Mouse (Mus musculus): Measurements from ENCODE around the gene Tnk1. TPM values are rescaled to one million over a fixed set of nuclear protein-coding genes. Genes with fewer than 3 reads are reported as not detected.
A peak's percentile ranks its signal among the peaks of the same experiment; 100 is the strongest.

Gene Tnk1
- polyA plus RNA-seq, 1 experiment from 2014 or later, result 0.69 TPM

DNA sequence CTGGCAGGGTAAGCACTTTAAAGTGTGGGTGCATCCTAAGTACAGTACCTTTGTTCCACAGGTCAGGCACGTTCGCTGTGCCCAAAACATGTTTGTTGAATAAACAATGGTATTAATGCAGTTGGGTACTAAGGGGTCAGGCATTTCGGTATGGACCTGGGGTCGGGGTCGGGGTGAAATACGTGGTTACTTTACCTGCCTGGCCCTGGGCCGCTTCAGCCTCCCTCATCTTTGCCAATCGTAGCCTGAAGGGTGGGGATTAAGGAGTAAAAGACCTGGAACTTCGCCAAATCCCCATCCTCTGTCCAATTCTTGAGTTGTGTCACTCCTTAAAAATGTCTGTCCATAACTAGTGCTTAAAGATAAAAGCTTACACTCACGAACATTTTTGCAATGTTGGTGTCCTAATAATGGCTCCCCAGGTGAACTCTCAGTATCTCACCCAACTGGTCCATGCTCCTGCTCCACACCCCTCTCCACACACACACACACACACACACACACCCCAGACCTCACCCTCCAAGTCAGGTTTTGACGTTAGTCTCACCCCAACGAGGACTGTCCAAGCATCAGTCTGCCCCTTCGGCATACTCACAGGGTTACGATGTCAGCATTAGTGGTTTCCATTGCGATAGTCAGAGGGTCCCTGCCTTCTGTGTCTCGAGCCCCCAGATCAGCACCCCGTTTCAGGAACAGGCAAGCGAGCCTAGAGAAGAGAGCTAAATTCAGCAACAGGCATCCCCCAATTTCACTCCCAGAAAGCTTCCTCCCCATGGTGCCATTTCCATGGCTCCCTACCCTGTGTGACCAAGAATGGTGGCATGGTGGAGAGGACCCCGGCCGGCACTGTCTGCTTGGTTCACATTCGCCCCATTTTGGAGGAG, 23.5 kb upstream of the Tnk1 start:
- TF ChIP-seq EP300 (IDR thresholded peaks at IDR 0.05; ENCODE audit: low read depth) (no peak), CTCF (IDR thresholded peaks at IDR 0.05; ENCODE audit: low read depth) (no peak)
- no peaks in the 10 kb centered on the region for H3K27me3 ChIP-seq (ENCODE audit: insufficient read depth, low read length)
- H3K4me2 ChIP-seq (ENCODE audit: low read depth, low read length), result peak overlapping the region; percentile 89
- H3K9me3 ChIP-seq (ENCODE audit: low read length), result no peaks in the 10 kb centered on the region
- DNase-seq, result no peak
- no peak for ATAC-seq
- 71% methylated on average over 21 of the region's 21 CpGs for WGBS (ENCODE audit: insufficient replicate concordance)
- peak overlapping the region; percentile 56 for H3K4me3 ChIP-seq (ENCODE audit: low read depth, low read length)
- 0 out of 2 replicates have a peak, but pooled peaks cover 8% of the 10 kb centered on the region for H3K36me3 ChIP-seq (replicated peaks; ENCODE audit: insufficient read depth, low read length)
- H3K4me1 ChIP-seq (ENCODE audit: insufficient read depth), result peaks cover 44% of the 10 kb centered on the region
- peak overlapping the region; percentile 69; the same call in 1 of the 2 replicates for H3K9ac ChIP-seq (replicated peaks)
- peak overlapping the region; percentile 86 for H3K27ac ChIP-seq (ENCODE audit: low read depth)

DNA sequence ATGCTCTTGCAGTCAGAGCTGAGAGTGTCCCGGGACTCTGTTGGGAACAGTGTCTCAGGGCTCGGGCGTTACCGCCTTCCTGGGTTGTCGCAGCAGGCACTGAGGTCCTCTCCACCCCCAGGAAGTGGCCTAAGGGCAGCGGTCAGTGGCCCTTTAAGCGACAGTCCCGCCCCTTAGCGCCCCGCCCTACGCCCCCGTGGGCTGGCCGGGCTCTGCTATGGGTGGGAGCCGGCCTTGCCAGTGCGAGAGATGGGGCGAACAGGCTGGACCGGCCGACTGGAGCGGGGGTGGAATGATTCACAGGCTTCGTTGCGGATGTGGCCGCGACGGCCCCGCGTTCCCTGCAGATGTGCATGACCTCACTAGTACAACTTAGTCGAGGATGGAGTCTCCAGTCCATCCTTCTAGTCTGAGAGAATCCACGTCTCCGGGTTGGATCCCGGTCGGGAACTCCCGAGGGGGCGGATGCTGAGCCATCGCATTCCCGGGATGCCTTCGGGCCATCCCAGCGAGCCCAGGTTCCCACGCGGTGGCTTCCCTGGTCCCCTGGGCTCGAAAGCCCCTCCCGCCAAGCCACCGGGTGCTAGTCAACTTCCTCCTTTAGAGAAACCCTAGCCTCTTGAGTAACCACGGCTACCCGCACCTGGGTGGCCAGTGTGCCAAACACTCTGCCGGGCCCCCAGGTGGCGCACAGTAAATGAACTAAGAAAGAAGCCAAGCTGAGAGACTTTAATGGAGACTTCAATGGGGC, 22.5 kb upstream of the Tnk1 start, which contains the start of gene Kctd11:
Kctd11 (minus strand) TSS at position 554 of the 751 bp plus-strand sequence.
- DNase-seq (peak; percentile 86), ATAC-seq (peak; percentile 78)
- Histone ChIP-seq H3K9ac (replicated peaks) (peak within 1 kb of the TSS; percentile 69), H3K4me1 (ENCODE audit: insufficient read depth) (peaks cover 46% of the 10 kb centered on the region), H3K9me3 (ENCODE audit: low read length) (no peaks in the 10 kb centered on the region), H3K4me2 (ENCODE audit: low read depth, low read length) (peak within 1 kb of the TSS; percentile 89), H3K27me3 (ENCODE audit: insufficient read depth, low read length) (no peaks in the 10 kb centered on the region), H3K4me3 (ENCODE audit: low read depth, low read length) (peak within 1 kb of the TSS; percentile 56), H3K36me3 (replicated peaks; ENCODE audit: insufficient read depth, low read length) (0 out of 2 replicates have a peak, but pooled peaks cover 5% of the 10 kb centered on the region), H3K27ac (ENCODE audit: low read depth) (peak within 1 kb of the TSS; percentile 86)
- 2% methylated on average over 45 of the region's 46 CpGs for WGBS (ENCODE audit: insufficient replicate concordance)
- TF ChIP-seq EP300 (IDR thresholded peaks at IDR 0.05; ENCODE audit: low read depth) (peak; percentile 21; the same call in 1 of the 2 replicates), CTCF (IDR thresholded peaks at IDR 0.05; ENCODE audit: low read depth) (peak; percentile 65)

DNA sequence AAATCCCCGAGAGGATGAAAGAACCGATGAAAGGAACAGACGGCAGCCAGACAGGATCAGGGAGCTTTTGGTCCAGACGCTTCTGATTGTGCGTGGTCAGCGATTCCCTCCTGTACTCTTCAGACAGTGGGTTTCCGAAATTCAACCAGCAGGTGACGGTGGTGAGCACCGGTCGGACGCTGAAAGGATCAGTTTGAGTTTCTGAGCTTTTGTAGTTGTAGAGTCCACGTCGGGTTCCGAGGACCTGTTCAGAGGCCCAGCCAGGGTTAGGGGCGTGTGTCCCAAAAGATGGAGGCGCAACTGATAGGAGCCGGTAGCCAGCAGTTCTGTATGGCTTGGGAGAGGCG, 21.9 kb upstream of the Tnk1 start:
- TF ChIP-seq EP300 (IDR thresholded peaks at IDR 0.05; ENCODE audit: low read depth) (no peak), CTCF (IDR thresholded peaks at IDR 0.05; ENCODE audit: low read depth) (peak; percentile 95)
- peak; percentile 81 for DNase-seq
- WGBS (ENCODE audit: insufficient replicate concordance), result 1% methylated on average over 18 of the region's 18 CpGs

DNA sequence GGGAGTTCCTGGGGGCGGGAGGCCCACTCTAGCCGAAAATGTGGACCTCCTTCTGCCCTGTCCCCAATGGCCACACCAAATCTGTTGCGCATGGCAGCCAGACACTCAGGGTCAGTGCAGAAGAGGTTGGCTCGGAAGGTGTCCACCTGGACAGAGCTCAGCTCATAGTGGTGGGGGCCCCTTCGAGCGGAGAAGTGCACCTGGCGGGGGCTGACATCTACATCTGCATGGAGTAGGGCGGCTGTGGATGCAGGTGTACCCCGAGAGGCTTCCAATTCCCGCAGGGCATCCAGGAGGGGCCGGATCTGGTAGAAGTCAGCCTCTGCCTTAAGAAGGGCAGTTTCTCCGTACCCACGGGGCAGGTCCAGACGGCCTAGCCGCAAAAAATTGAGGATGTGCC, 21.2 kb upstream of the Tnk1 start:
- no peaks in the 10 kb centered on the region for H3K9me3 ChIP-seq (ENCODE audit: low read length)
- H3K4me1 ChIP-seq (ENCODE audit: insufficient read depth), result peaks cover 47% of the 10 kb centered on the region
- DNase-seq (no peak), ATAC-seq (no peak)
- 68% methylated on average over 15 of the region's 15 CpGs for WGBS (ENCODE audit: insufficient replicate concordance)
- H3K4me3 ChIP-seq (ENCODE audit: low read depth, low read length), result no peak overlapping the region
- H3K27me3 ChIP-seq (ENCODE audit: insufficient read depth, low read length), result no peaks in the 10 kb centered on the region
- 0 out of 2 replicates have a peak, but pooled peaks cover 5% of the 10 kb centered on the region for H3K36me3 ChIP-seq (replicated peaks; ENCODE audit: insufficient read depth, low read length)
- TF ChIP-seq EP300 (IDR thresholded peaks at IDR 0.05; ENCODE audit: low read depth), result no peak
- no peak for TF ChIP-seq CTCF (IDR thresholded peaks at IDR 0.05; ENCODE audit: low read depth)
- peak overlapping the region; percentile 89 for H3K4me2 ChIP-seq (ENCODE audit: low read depth, low read length)
- H3K9ac ChIP-seq (replicated peaks), result peak overlapping the region; percentile 69; the same call in 1 of the 2 replicates
- H3K27ac ChIP-seq (ENCODE audit: low read depth), result no peak overlapping the region

More for the DNA sequence above, 21.9 kb upstream of the Tnk1 start:
- H3K27me3 ChIP-seq (ENCODE audit: insufficient read depth, low read length), result no peaks in the 10 kb centered on the region
- H3K4me1 ChIP-seq (ENCODE audit: insufficient read depth), result peaks cover 47% of the 10 kb centered on the region
- H3K9me3 ChIP-seq (ENCODE audit: low read length), result no peaks in the 10 kb centered on the region
- peak overlapping the region; percentile 56 for H3K4me3 ChIP-seq (ENCODE audit: low read depth, low read length)
- H3K4me2 ChIP-seq (ENCODE audit: low read depth, low read length), result peak overlapping the region; percentile 89
- peak overlapping the region; percentile 69 for H3K9ac ChIP-seq (replicated peaks)
- peak overlapping the region; percentile 86 for H3K27ac ChIP-seq (ENCODE audit: low read depth)
- H3K36me3 ChIP-seq (replicated peaks; ENCODE audit: insufficient read depth, low read length), result 0 out of 2 replicates have a peak, but pooled peaks cover 5% of the 10 kb centered on the region
- peak; percentile 63 for ATAC-seq

DNA sequence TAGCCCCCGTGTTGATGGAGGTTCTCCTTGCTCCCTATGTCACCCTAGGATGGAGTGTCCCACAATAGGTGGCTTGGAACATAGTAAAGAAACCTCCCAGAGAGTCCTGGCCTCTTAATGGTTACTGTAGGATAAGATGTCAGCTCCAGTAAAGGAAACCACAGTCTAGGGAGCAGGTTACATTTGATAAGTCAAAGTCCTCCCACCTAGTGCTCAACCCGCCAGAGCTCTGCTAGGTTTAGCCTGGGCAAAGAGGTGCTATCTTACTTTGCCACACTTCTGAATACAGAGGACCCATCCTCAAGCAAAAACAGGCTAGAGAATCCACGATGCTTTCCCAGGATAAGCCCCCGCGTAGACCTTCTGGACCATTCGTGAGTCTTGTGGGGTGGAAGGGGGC, 20.4 kb upstream of the Tnk1 start:
- peaks cover 46% of the 10 kb centered on the region for H3K4me1 ChIP-seq (ENCODE audit: insufficient read depth)
- H3K4me3 ChIP-seq (ENCODE audit: low read depth, low read length), result no peak overlapping the region
- no peak overlapping the region for H3K9ac ChIP-seq (replicated peaks)
- H3K36me3 ChIP-seq (replicated peaks; ENCODE audit: insufficient read depth, low read length), result 0 out of 2 replicates have a peak, but pooled peaks cover 5% of the 10 kb centered on the region
- TF ChIP-seq EP300 (IDR thresholded peaks at IDR 0.05; ENCODE audit: low read depth), result no peak
- TF ChIP-seq CTCF (IDR thresholded peaks at IDR 0.05; ENCODE audit: low read depth), result no peak
- H3K27ac ChIP-seq (ENCODE audit: low read depth), result no peak overlapping the region
- 58% methylated on average over 6 of the region's 6 CpGs for WGBS (ENCODE audit: insufficient replicate concordance)
- DNase-seq (no peak), ATAC-seq (no peak)
- no peaks in the 10 kb centered on the region for H3K9me3 ChIP-seq (ENCODE audit: low read length)
- H3K27me3 ChIP-seq (ENCODE audit: insufficient read depth, low read length), result no peaks in the 10 kb centered on the region
- H3K4me2 ChIP-seq (ENCODE audit: low read depth, low read length), result peak overlapping the region; percentile 89

DNA sequence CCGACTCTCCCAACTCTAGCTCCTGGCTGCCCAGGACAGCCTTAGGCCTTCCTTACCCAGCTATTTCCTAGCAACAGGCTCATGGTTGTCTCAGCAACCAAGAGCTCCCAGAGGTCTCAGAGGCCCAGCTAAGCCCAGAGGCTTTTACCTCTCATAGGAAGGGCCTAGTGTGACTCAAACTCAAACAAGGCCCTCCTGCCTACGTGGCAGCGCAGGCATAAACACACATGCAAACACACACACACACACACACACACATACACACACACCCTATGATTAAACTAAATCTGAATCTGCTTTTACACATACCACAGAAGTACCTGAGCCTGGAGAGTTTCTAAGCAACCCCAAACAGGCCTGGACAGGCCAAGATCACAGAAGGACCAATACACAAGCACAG, 19.9 kb upstream of the Tnk1 start:
- Histone ChIP-seq H3K4me2 (ENCODE audit: low read depth, low read length) (0 out of 2 replicates have a peak overlapping the region, but pooled peaks have one; percentile 20), H3K27me3 (ENCODE audit: insufficient read depth, low read length) (no peaks in the 10 kb centered on the region), H3K4me3 (ENCODE audit: low read depth, low read length) (no peak overlapping the region), H3K36me3 (replicated peaks; ENCODE audit: insufficient read depth, low read length) (0 out of 2 replicates have a peak, but pooled peaks cover under 1% of the 10 kb centered on the region), H3K9me3 (ENCODE audit: low read length) (no peaks in the 10 kb centered on the region), H3K27ac (ENCODE audit: low read depth) (no peak overlapping the region), H3K4me1 (ENCODE audit: insufficient read depth) (peaks cover 45% of the 10 kb centered on the region), H3K9ac (replicated peaks) (no peak overlapping the region)
- no peak for ATAC-seq
- no peak for TF ChIP-seq CTCF (IDR thresholded peaks at IDR 0.05; ENCODE audit: low read depth)
- no peak for DNase-seq
- 80% methylated on average over 3 of the region's 3 CpGs for WGBS (ENCODE audit: insufficient replicate concordance)

All from liver, postnatal 0 days (tissue).